Mouse (Mus musculus) stomach, postnatal 0 days (tissue): ENCODE measurements around the gene Slc28a2.

Experiments
- CTCF ChIP-seq: IDR thresholded peaks from 2 replicates; pipeline ENCODE4 v1.5.1; 2016; ENCODE audit warnings: antibody characterized with exemption, low read depth, mild to moderate bottlenecking, moderate library complexity
- EP300 ChIP-seq: optimal IDR thresholded peaks from 2 replicates; pipeline ENCODE3; 2016; ENCODE audit warnings: antibody characterized with exemption

DNA sequence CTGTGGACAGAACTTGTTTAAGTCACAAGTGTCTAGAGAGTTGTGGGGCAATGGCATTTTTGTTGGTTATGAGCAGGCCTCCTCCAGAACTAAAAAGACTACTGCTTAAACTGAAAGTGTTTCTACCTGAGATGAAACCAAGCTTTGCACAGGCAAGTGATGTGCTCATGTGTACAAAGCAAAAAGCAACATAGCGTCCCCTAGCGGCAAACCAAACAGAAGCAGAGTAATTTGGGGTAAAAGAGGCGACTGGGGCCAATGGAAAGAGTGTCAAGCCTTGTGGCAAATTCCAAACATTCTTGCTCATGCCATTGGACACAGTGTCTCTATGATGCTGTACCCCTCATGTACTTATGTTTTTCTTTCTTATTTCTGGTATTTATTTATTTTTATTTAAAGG lies 41.2 kb upstream of the Slc28a2 start:
- TF ChIP-seq EP300: no peak
- peak; percentile 36; the same call in 1 of the 2 replicates for TF ChIP-seq CTCF
